Mouse (Mus musculus) brain, embryonic 14.5 days (tissue): ENCODE data around the gene Gm13290. TPM values are rescaled to one million over a fixed set of nuclear protein-coding genes. Genes with fewer than 3 reads are reported as not detected.
"Not testable (repeated sequence)": the region's sequence is repeated elsewhere in the genome, so short reads cannot be mapped to it uniquely, and the experiment has no call there.

Source experiments
- DNase-seq: peaks from one replicate; pipeline ENCODE4 v3.0.0-alpha.2; 2011; ENCODE audit warnings: low read depth
- CTCF ChIP-seq: fragments of 200-500 bp; IDR thresholded peaks from 2 replicates; pipeline ENCODE4 v1.5.1; 2012; ENCODE audit warnings: inconsistent platforms, mild to moderate bottlenecking, moderate library complexity, borderline replicate concordance; ENCODE audit not compliant: insufficient read depth, insufficient read length; ENCODE audit errors: extremely low read depth
- POLR2A ChIP-seq: fragments of 200-500 bp; IDR thresholded peaks from 2 replicates; pipeline ENCODE4 v1.6.1; 2012; ENCODE audit warnings: mild to moderate bottlenecking, inconsistent platforms, borderline replicate concordance; ENCODE audit not compliant: poor library complexity, insufficient read depth, insufficient read length, severe bottlenecking; ENCODE audit errors: extremely low read depth
- polyA plus RNA-seq: library from polyadenylated mRNA; depleted of rRNA; stranded (reverse); fragments of >200 nt; gene quantifications from 2 replicates; pipeline ENCODE4 v1.2.3, GENCODE M21; 2012; rRNA removed

The Gm13290 gene
- polyA plus RNA-seq = not detected in 2 replicates

GRCm38 (mm10) chr4:88773534-88773933 is at the start of gene Gm13290:
Gene Gm13290, plus strand, starts transcription at chr4:88773834.
- not testable (repeated sequence) for DNase-seq

GRCm38 (mm10) chr4:88726727-88727126 is 46.9 kb upstream of the Gm13290 start:
- TF ChIP-seq POLR2A = no peak
- TF ChIP-seq CTCF = no peak
- no peak for DNase-seq

- TF ChIP-seq POLR2A (no peak), CTCF (peak; percentile 49; the same call in 1 of the 2 replicates)
- DNase-seq = peak; percentile 40
Measured at GRCm38 (mm10) chr4:88727324-88727723, 46.3 kb upstream of the Gm13290 start.

- TF ChIP-seq POLR2A = no peak
- TF ChIP-seq CTCF = peak; percentile 86
- peak; percentile 73 for DNase-seq
Measured at GRCm38 (mm10) chr4:88738480-88738879, 35.2 kb upstream of the Gm13290 start.

GRCm38 (mm10) chr4:88739036-88739435 is 34.6 kb upstream of the Gm13290 start:
- DNase-seq = no peak
- TF ChIP-seq CTCF = no peak
- no peak for TF ChIP-seq POLR2A

- no peak for DNase-seq
- TF ChIP-seq CTCF = no peak
- no peak for TF ChIP-seq POLR2A
Measured at GRCm38 (mm10) chr4:88741426-88741825, 32.2 kb upstream of the Gm13290 start.

- no peak for DNase-seq
- TF ChIP-seq CTCF = peak; percentile 7; the same call in 1 of the 2 replicates
- TF ChIP-seq POLR2A = no peak
Measured at GRCm38 (mm10) chr4:88742771-88743371, 30.8 kb upstream of the Gm13290 start.

GRCm38 (mm10) chr4:88744207-88744606 is 29.4 kb upstream of the Gm13290 start:
- TF ChIP-seq POLR2A (no peak), CTCF (no peak)
- DNase-seq = no peak

GRCm38 (mm10) chr4:88749926-88750325 is 23.7 kb upstream of the Gm13290 start:
- no peak for DNase-seq
- TF ChIP-seq POLR2A (no peak), CTCF (no peak)

- DNase-seq = not testable (repeated sequence)
Measured at GRCm38 (mm10) chr4:88754818-88755340, 18.8 kb upstream of the Gm13290 start, which contains the start of gene Gm13271. Gene Gm13271, plus strand, starts transcription at chr4:88754868.

- not testable (repeated sequence) for DNase-seq
Measured at GRCm38 (mm10) chr4:88756581-88757513, 16.8 kb upstream of the Gm13290 start.

- TF ChIP-seq CTCF = peak; percentile 67
- peak; percentile 95 for DNase-seq
Measured at GRCm38 (mm10) chr4:88757628-88758031, 16.0 kb upstream of the Gm13290 start.

GRCm38 (mm10) chr4:88758751-88759150 is 14.9 kb upstream of the Gm13290 start:
- DNase-seq = not testable (repeated sequence)

- not testable (repeated sequence) for DNase-seq
Measured at GRCm38 (mm10) chr4:88759610-88760268, 13.9 kb upstream of the Gm13290 start, which contains the start of gene Gm13283. Gene Gm13283, plus strand, starts transcription at chr4:88760119.

GRCm38 (mm10) chr4:88760431-88760830 is 13.2 kb upstream of the Gm13290 start:
- peak; percentile 91 for DNase-seq

GRCm38 (mm10) chr4:88761776-88762175 is 11.9 kb upstream of the Gm13290 start:
- DNase-seq = not testable (repeated sequence)

GRCm38 (mm10) chr4:88762341-88762740 is 11.3 kb upstream of the Gm13290 start:
- not testable (repeated sequence) for DNase-seq

- peak; percentile 81 for DNase-seq
Measured at GRCm38 (mm10) chr4:88763384-88764018, 10.1 kb upstream of the Gm13290 start.
